Mouse (Mus musculus) gastrocnemius, postnatal 14 days (tissue): Measurements from ENCODE around the gene Ccdc88b. TPM values are rescaled to one million over a fixed set of nuclear protein-coding genes. Genes with fewer than 3 reads are reported as not detected.

Experiments used
- DNase-seq: peaks from one replicate; pipeline ENCODE4 v3.0.0; 2021; ENCODE audit warnings: mixed read lengths
- intact Hi-C: fragments of 180-260 bp; cut with DNase I; formaldehyde crosslinking; loops from one replicate; pipeline ENCODE4 v1.15.1; 2025; ENCODE audit warnings: low total_unique reads
- total RNA-seq, 2 experiments: library from RNA; stranded (reverse); gene quantifications; 2 replicates each; pipeline ENCODE4 v1.2.3; 2021

The Ccdc88b gene
- total RNA-seq, 2 experiments from 2014 or later = 0.40 to 0.84 TPM

- intact Hi-C loops = no loop called here
- no peak for DNase-seq
These were observed 1.1 kb upstream of the Ccdc88b start for GRCm38 (mm10) chr19:6859032-6859651.

- DNase-seq = no peak
- intact Hi-C loops = no loop called here
These were observed 513 bp downstream of the Ccdc88b start for GRCm38 (mm10) chr19:6857391-6858005.

GRCm38 (mm10) chr19:6857003-6857360, 1.0 kb downstream of the Ccdc88b start:
- intact Hi-C loops = no loop called here
- no peak for DNase-seq

GRCm38 (mm10) chr19:6856281-6857002, 1.6 kb downstream of the Ccdc88b start:
- intact Hi-C loops = no loop called here
- no peak for DNase-seq

GRCm38 (mm10) chr19:6855225-6856031, 2.6 kb downstream of the Ccdc88b start:
- peak; percentile 58 for DNase-seq
- intact Hi-C loops = no loop called here

- intact Hi-C loops = no loop called here
- no peak for DNase-seq
These were observed 3.4 kb downstream of the Ccdc88b start for GRCm38 (mm10) chr19:6854658-6855057.

GRCm38 (mm10) chr19:6853903-6854302, 4.1 kb downstream of the Ccdc88b start:
- no peak for DNase-seq
- intact Hi-C loops = no loop called here

GRCm38 (mm10) chr19:6852393-6853305, 5.4 kb downstream of the Ccdc88b start:
- intact Hi-C loops = no loop called here

GRCm38 (mm10) chr19:6851497-6851896, 6.5 kb downstream of the Ccdc88b start:
- intact Hi-C loops = no loop called here

More at GRCm38 (mm10) chr19:6852393-6853305, 5.4 kb downstream of the Ccdc88b start:
- no peak for DNase-seq

GRCm38 (mm10) chr19:6849506-6850068, 8.4 kb downstream of the Ccdc88b start:
- no peak for DNase-seq
- intact Hi-C loops = no loop called here

More at GRCm38 (mm10) chr19:6851497-6851896, 6.5 kb downstream of the Ccdc88b start:
- DNase-seq = no peak

- intact Hi-C loops = no loop called here
- DNase-seq = no peak
These were observed 10.0 kb downstream of the Ccdc88b start for GRCm38 (mm10) chr19:6847841-6848517.

GRCm38 (mm10) chr19:6846050-6846449, 12.0 kb downstream of the Ccdc88b start:
- DNase-seq = no peak
- intact Hi-C loops = no loop called here

- no peak for DNase-seq
- intact Hi-C loops = no loop called here
These were observed 15.7 kb downstream of the Ccdc88b start for GRCm38 (mm10) chr19:6842353-6842752.

- no peak for DNase-seq
- intact Hi-C loops = no loop called here
These were observed 16.8 kb downstream of the Ccdc88b start for GRCm38 (mm10) chr19:6841292-6841597.

- peak; percentile 72 for DNase-seq
- intact Hi-C loops = no loop called here
These were observed 17.3 kb downstream of the Ccdc88b start, which contains the start of gene Rps6ka4 for GRCm38 (mm10) chr19:6840475-6841291. Rps6ka4 (minus strand) TSS chr19:6840636.

- intact Hi-C loops = no loop called here
- DNase-seq = no peak
These were observed 18.2 kb downstream of the Ccdc88b start for GRCm38 (mm10) chr19:6839615-6840474.
